Mouse (Mus musculus): ENCODE results near the gene Narfl.

GRCm38 (mm10) chr17:25786781-25787504, 13.4 kb downstream of the Narfl start:
- TF ChIP-seq CTCF (IDR thresholded peaks at IDR 0.05; ENCODE audit: extremely low read depth, insufficient read depth, insufficient read length, insufficient replicate concordance) (no peak), POLR2A (IDR thresholded peaks at IDR 0.05; ENCODE audit: low read depth, low read length) (no peak)
